Mouse (Mus musculus) cerebellum, adult 9-11 months (tissue): ENCODE measurements around the gene Rfx3.

ENCODE experiments used
- DNase-seq: peaks from one replicate; pipeline ENCODE4 v3.0.0; 2022

The Rfx3 gene

DNA sequence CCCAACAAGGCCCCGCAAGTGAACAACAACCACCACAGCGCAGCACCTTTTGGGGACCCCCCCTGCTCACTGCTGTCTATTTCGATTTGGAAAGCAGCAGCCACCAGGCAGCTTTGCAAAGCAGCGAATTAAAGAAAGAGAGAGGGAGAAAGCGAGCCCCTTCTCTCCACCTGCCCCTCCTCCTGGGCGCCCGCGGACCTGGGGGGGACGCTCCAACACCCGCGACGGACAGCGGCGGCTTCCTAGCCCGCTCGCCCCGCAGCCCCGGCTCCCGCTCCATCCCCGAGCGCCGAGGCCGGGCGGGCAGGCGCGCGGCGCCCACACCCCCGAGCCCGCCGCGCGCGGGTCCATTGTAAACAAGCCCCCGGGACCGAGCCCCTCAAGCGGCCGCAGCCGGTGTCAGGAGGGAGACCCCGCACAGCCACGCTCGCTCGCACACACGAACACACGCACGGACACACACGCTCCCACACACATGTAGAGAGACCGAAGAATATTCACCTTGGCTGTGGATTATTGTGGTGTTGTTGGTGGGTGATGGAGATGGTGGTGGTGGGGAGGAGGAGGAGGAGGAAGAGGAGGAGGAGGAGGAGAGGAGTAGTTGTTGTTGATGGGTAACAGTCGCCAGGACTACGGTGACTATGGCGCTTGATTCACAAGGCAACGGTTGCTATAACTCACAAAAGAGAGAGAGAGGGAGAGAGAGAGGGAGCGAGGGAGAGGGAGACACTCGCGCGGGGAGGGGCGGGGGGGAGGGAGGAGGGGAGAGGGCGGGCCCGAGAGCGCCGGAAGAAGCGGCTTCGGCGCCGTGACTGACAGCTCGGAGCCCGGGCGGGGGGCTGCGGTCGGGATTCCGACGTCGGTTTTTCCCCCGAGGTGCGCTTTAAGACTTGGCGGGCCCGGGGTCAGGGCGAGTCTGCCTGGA, at the start of gene Rfx3:
Gene Rfx3, minus strand, starts transcription at position 696 of the 925 bp plus-strand sequence.
- DNase-seq, result peak; percentile 69

DNA sequence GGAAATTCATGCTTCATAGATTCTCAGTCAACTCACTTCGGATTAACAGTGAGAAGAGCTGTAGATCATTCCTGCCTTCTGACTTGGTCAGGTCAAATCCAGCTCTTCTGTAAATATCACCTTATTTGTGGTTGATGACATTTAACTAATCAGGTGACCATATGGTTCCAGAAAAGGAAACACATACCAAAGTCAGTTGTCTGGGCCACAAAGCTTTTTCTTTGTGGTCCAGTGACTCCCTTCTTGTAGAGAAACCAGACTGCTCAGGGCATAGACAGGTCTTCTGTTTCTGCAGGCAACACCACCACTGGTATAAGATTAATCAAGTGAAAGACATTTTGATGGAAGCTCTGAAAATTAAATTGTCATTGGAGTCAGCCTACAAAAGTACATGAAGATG, 41.1 kb upstream of the Rfx3 start:
- no peak for DNase-seq

DNA sequence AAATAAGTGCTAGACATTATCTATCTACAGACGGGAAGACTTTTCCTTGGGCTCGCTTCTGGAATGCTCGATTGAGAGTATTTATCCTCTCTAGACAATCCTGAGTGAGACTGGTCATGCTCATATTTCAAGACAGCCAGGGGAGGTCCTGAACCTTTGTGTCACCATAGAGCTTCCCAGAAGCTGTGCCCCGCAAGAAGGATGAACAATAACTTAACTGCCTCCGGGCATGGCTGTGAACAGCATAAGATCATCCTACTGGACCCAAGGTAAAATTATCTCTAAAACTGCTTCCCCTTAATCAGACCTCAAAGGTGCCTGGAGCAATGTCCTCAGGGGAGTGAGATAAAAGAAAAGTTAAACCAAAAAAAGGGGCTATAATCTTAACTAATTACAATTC, 40.6 kb upstream of the Rfx3 start:
- no peak for DNase-seq

DNA sequence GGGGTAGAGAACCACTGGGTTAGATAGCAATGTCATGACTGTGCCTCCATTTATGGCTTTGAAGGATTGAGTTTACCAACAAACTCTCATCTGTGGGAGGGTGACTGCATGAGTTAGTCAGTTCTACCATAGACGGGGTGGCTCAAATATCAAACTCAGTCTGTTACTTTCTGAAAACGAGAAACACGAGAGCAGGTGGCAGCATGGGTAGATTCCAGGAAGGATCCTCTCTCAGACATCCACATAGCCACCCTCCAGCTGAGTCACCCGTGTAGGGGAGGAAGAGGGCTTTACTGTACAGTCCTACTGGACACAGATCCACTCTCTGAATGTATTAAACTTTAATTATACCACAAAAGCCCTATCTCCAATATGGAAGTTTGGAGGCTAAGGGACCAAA, 38.3 kb upstream of the Rfx3 start:
- no peak for DNase-seq

DNA sequence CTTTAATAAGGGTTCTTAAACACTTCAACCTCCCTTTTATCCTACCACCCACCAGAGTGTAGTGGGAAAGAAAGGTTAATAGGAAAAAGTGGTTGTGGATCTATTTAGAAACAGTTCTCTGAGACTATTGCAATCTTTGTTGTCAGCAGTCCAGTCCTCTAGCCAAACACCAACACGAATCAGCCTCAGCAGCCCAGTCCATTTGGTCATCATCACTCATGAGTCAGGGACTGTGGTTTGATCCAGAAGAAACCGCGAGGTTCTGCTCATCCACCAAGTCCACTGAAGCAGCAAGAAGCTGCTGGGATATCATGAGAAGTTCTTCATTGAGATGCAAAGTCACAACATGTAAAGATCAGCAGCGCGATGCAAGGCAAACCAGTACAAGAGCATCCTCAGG, 35.8 kb upstream of the Rfx3 start:
- no peak for DNase-seq

DNA sequence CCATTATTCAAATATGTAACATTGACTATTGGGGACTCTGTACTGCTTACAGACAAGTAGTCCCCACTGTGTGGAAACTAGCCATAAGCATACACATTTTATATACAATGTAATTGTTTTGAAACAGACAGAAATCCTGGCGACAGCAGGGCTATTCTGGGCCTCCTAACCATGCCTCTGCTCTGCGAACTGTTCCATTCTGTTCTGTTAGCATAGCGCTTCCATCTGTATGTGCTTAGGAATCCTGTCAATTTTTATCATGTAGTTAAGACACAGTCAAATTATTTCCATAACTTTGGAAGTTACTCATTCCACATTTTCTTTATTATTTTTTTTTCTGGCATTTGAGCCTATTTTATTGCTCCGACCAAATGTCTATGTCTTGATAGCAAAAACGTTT, 34.0 kb upstream of the Rfx3 start:
- DNase-seq, result no peak

DNA sequence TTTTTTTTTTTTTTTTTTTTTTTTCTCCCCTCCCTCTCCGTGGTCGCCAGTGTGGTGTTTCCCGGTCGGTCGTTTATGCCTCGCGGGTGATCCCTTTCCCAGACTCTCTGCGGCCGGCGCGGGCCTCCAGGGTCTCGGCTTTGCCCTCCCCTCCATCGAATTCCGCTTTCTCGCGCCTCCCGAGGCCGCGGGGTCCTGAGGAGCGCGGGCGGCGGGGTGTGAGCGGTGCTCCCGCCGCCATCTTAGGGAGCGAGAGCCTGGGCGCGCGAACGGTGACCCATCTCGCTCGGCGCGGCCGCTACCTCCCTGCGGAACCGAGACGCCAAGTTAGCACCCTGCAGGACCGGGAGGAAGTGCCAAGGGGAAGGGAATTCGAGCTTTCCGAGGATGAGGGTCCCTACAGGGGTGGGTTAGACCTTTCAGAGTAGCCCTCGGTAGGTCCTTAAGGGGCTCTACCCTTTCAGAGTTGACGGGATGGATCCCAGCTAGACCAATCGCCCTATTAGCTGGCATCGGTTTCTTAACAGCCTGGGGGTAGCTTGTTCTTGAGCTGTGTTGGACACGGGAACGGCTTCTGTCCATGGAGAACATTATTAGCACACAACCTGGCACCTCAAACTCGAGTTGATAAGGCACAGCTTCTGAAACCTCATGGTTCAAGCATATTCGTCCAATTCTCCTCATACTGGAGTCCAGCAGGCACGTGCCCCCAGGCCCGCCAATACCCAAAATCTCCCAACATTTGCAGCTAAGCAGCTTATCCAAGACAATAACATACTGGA, 943 bp upstream of the Rfx3 start:
- peak; percentile 88 for DNase-seq

DNA sequence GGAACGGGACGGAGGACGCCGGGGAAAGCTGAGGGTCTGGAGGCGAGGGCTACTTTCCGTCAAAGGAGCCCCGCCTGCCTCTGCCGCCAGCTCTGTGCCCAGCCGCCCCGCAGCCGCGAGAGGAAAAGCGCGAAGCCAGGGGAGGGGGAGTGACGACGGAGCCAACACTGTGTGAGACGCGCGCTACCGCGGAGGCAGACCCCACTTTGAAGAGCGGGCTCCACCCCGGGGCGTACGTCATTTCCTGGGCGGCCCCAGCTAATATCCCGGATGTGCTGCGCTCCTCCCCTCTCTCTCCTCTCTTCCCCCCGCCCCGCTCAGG, 391 bp upstream of the Rfx3 start:
- DNase-seq, result peak; percentile 95

DNA sequence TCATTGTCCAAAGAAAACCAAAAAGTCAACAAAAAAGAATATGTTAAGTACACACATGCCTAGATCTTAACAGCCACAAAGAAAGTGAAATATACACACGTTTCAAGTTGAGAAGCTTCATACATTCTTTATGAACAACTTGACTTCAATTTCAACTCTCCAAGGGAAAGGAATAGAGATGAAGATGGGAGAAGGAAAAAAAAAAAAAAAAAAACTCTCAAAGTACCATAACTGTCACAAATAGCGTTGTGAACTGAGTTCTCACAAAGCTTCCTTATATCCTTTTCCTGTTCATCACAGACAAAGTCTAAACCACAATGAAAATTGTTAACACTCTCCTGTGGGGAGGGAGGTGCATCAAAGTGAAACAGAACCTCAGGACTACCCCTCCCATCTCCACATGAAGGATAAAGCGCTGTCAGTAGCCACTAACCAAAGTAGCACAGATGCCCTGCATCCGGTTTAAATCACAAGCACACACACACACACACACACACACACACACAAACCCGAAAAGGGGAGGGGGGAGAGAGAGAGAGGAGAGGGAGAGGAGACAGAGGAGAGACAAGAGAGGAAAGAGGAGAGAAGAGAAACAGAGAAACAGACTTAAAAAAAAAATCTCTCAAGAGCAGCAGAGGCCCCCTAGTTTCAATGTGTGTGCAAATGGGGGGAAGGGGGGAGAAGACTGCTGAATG, 1.2 kb downstream of the Rfx3 start:
- peak; percentile 40 for DNase-seq

DNA sequence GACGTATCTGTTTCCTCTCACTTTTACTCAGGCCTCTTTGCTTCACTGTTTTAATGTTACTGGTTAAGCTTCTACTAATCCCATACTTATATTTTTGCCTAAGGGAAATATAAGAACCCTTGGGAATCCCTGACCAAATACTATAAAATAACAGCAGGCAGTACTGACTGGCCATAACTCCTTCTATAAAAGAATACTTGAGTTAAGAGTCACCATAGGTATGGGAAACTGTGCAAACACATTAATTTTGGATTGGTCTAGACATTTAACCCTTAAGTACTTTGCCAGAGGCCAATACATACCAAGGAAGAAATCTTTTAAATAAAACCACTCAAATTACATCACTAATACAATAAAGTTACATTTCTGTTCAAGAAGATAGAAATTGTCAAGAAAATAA, 6.8 kb downstream of the Rfx3 start:
- DNase-seq, result no peak

DNA sequence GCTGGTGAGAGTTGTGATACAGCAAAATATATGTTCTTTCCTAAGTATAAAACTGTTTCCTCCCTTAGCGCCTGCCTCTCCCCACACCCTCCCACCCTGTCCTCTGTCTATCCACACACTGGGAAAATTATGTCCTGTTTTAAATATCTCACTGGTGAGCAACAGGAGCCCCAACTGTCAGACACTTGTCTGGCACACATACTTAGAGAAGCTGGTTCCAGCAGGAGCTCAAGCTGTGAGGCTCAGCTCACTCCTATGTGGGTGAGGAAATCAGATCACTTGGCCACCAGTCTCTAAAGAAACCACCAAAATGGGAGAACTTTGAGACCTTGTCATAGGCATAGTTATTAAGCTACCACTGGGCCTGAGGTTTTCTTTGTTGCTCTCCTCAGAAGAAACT, 7.5 kb downstream of the Rfx3 start:
- DNase-seq, result peak; percentile 14

DNA sequence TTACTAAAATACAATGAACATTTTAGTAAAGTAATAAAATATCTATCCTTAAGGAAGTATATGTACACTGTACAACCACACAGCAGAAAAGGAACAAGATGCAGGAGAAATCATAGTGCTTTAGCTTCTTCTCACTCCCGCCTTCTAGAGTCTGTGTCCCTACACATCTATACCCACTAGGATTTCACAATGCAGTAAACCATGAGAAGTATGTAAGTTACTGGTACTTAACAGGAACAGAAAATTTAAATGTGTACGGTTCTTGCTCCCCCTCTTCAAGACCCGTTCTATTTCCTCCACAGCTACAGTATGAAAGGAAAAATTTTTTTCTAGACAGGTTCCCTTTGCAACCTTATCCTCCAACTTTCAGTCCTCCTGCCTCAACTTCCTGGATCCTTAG, 8.3 kb downstream of the Rfx3 start:
- DNase-seq, result no peak

DNA sequence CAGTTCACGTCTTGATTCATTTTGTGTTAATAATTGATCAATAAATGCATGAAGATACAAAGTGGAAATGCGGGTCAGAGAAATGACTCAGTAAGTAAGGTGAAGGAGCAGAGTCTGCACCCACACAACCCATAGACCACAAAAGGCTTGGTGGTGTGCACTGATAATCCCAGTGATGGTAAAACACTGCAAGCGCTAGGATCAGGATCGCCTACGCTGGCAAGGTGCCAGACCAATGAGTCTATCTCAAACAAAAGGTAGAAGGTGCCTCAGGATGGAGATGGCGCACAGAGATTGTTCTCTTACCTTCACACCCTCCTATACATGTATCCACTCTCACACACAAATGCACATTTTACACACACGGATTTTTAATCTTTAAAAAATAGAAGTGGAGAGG, 18.2 kb downstream of the Rfx3 start:
- peak; percentile 11 for DNase-seq

DNA sequence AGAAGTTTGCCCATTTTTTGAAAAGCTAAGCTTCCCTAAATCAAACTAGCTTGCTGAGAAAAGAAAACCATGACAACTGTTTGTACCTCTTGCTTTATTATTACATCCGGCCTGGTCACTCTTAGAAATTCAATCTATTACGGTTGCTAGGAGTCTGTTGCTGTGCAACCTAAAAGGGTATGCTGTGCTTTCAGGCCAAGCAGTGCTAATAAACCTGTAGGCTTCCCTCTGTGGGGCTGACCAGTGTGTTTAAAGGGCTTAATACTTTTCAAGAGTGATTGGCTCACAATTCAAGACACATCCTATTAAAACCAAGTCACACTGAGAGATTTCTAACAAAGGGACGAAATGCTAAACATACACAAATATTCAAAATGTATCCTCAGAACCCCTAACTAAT, 22.2 kb downstream of the Rfx3 start:
- DNase-seq, result no peak

DNA sequence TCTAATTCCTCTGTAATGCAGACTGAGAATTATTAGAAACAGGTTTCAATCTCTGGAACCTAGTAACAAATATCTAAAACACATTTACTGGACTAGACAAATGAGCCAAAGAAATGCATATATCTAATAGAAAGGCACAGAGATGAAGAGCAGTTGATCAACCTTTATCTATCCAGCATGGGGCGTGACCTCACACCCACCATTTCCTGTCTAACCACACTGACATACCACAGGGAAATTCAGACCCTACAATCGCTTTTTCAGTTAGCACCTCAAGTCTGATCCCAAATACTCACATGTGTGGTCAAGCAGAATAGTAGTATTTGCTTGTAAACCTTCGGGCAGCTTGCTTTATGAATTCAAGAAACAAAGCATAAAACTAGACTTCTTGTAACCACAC, 43.4 kb downstream of the Rfx3 start:
- DNase-seq, result no peak

DNA sequence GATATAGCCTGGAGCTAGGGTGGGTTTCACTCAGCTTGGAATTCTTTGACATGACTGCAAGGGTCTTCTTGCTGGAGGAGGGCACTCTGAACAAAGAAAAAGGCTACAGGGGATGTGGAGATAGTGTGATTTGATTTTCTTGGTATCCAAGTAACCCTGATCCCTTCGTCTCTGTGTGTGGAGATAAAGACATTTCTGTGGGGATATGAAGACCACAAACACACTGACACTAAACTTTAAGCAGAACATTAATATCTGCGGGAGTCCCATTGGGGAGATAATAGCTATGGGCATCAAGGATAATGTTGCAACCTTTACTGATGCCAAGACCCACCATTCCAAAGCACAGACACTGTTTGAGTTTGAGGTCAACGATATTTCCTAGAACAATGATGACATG, 49.7 kb downstream of the Rfx3 start:
- no peak for DNase-seq

DNA sequence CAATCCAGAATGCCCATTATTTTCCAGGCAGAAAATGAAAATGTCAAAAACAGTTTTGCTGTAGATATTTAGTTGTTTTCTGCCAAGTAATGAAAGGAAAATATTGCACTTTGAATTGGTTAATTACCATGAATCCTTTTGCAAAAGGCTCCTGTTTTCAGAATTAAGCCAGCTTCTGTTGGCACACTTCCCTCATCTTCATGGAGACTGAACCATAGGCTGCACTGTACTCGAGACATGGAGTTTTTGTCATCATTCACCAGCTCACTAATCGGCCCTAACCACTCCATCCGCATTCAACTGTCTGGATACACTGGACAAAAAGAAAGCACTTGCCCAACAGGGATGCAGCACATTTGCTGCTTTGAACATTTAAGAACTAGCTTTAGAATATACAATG, 75.5 kb downstream of the Rfx3 start:
- no peak for DNase-seq

DNA sequence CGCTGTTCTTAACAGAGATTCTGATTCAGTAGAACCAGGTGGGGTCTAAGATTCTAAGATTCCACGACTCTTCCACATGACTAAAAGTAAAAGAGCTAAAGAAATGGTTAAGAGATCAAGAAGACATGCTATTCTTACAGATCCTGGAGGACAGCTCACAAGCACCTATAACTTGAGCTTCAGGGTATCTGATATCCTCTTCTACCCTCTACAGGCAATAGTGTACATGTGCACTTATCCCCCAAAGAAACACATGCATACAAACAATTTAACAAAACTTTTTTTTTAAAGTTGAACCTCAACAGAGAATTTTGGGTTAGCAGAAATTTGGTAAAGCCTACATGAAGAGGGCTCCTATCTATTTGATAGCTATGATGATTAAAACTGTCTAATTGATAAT, 79.8 kb downstream of the Rfx3 start:
- no peak for DNase-seq

DNA sequence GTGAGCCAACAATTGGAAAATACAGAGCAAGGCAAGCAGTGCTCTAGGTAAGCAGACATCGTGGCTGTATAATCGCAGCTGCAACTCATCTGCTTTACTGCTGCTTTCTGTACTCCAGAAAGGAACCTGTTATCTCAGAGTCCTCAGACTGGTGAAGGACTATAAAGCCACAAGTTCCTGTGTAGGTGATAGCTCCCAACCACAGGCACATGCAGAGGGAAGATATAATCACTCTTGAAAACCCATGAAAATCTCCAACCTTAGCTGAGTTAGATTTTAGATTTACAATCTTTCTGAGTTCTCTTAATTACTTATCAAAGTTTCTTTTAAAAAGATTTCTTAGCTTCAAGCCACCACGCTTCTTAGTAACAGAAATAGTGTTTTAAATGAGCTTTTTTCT, 84.6 kb downstream of the Rfx3 start:
- no peak for DNase-seq

DNA sequence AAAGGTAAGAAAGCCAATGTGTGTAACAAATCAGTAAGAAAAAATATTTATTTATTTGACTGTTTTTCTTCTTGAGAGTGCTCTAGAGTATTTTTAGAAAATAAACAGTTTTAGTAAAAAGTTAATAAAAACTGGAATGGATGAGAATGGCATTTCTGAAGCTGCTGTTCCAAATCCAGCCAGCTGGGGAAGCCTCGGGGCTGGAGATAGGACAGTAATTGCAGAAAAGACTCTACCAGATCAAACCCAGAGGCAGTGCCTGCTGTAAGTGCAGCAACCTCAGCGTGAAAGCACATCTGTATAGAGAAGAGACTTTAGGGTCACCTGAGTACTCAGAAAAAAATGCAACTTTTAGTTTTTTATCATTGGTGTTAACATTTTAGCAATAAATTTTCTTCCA, 91.9 kb downstream of the Rfx3 start:
- no peak for DNase-seq

DNA sequence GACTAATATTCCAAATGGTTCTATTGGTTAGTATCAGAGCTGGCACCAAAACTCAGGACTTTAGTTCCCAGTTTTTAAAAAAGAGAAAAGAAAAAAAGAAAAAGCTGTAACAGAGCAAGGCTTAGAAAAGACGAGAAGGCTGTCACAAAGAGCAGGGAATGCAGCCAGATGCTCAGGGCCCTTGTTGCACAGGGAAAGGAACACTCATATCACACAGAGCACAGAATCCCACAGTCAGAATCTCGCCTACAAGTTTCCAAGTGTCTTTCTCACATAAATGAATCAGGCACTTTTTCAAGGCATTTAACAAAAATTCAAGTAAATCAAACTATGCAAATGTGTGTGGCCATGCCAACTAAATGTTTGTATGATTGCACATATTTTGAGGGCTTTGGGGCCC, 94.5 kb downstream of the Rfx3 start:
- no peak for DNase-seq

DNA sequence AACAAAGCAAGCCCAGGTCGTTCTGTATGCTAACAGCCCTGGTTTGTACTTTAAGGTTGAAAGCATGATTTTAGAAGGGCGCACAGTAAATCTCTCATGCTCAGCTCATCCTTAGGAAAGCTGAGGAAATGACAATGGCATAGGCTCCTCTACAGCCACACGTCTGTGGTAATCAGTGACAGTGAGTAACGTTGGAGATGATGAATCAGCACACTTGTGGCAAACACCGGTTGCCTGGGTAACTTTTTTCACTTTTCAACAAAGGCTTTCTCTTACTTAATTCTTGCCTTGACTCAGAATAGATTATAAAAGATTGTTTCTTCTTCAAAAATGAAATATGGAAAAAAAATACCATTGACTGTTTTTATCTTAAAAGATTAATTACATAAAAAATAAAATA, 104.0 kb downstream of the Rfx3 start:
- no peak for DNase-seq

DNA sequence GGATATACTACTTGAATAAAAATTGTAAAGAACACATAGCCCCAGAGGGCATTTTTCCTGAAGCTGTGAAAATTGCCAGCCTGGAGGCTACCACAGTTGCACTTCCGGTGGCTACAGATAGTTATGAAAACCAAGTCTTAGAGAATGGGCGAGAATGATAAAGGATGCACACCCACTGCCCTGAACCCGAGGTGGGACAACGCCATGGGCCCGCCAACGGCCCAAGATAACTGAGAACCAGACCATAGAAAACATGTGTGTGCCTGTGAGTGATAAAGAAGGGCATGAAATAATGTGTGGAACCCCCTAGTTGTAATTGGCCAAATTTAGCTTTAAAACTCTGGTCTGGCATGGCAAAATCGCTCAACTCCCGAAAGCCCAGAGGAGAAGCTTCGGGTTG, 105.0 kb downstream of the Rfx3 start:
- DNase-seq, result no peak

DNA sequence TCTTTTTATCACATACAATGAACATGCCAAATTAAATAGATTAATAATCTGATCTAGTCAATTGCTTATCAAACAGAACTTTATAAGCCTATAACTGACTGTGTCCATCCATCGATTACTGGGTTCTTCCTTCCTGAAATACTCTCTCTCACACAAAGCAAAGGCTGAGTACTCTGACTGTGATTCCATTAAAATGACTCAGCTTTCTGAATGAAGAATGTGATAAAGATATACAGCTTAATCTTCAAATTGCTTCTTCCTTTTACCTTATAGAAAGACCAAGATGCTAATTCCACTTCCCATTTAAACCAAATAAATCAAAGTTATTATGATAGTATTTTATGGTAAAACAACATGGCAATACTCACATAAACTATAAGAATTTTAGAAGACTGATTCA, 105.8 kb downstream of the Rfx3 start:
- no peak for DNase-seq
